Comparison of ENCODE assay signal across 8 mouse cellular contexts in genomic region chr13:5860651-5861156, GRCm38 (mm10). TPM values are rescaled to one million over a fixed set of nuclear protein-coding genes. Genes with fewer than 3 reads are reported as not detected.
DNase-seq lines count a peak whose midpoint lies in the region; ATAC-seq and TF ChIP-seq lines count a peak whose summit lies in the region.

No protein-coding gene starts in this region.

- peak overlapping the region; percentile 100 for H3K4me3 ChIP-seq in cortical plate, adult 2 months (ENCODE audit: insufficient read depth, low read length)
- peak overlapping the region; percentile 67 for H3K4me3 ChIP-seq in heart, embryonic 13.5 days
- H3K4me3 ChIP-seq in limb, embryonic 11.5 days (ENCODE audit: low read depth, low read length), result peak overlapping the region; percentile 48
- peak overlapping the region; percentile 70 for H3K4me3 ChIP-seq in midbrain, embryonic 11.5 days (ENCODE audit: low read depth, low read length)
- peak overlapping the region; percentile 69 for H3K4me3 ChIP-seq in stomach, postnatal 0 days (ENCODE audit: low read depth, low read length)

- H3K27ac ChIP-seq in cortical plate, adult 2 months (ENCODE audit: insufficient read depth, low read length), result peak overlapping the region; percentile 99
- peak overlapping the region; percentile 97 for H3K27ac ChIP-seq in heart, embryonic 13.5 days (replicated peaks)
- H3K27ac ChIP-seq in limb, embryonic 11.5 days (replicated peaks; ENCODE audit: low read depth, low read length), result peak overlapping the region; percentile 90
- peak overlapping the region; percentile 96 for H3K27ac ChIP-seq in midbrain, embryonic 11.5 days (ENCODE audit: low read depth, low read length)
- H3K27ac ChIP-seq in stomach, postnatal 0 days (replicated peaks), result peak overlapping the region; percentile 98

- H3K4me2 ChIP-seq in heart, embryonic 13.5 days, result peak overlapping the region; percentile 71
- peak overlapping the region; percentile 61 for H3K4me2 ChIP-seq in limb, embryonic 11.5 days (ENCODE audit: low read depth, severe bottlenecking)
- H3K4me2 ChIP-seq in midbrain, embryonic 11.5 days, result peak overlapping the region; percentile 51
- peak overlapping the region; percentile 56 for H3K4me2 ChIP-seq in stomach, postnatal 0 days (replicated peaks; ENCODE audit: low read depth)

- peaks cover 12% of the 10 kb centered on the region for H3K36me3 ChIP-seq in heart, embryonic 13.5 days
- no peaks in the 10 kb centered on the region for H3K36me3 ChIP-seq in limb, embryonic 11.5 days (ENCODE audit: control insufficient read depth, insufficient read depth, low read length)
- H3K36me3 ChIP-seq in midbrain, embryonic 11.5 days (ENCODE audit: control insufficient read depth, insufficient read depth, low read length), result peaks cover 2% of the 10 kb centered on the region
- peaks cover 9% of the 10 kb centered on the region for H3K36me3 ChIP-seq in stomach, postnatal 0 days (ENCODE audit: control insufficient read depth, insufficient read depth, low read length)

- H3K4me1 ChIP-seq in cortical plate, adult 2 months (ENCODE audit: control insufficient read depth, insufficient read depth, low read length), result peaks cover 2% of the 10 kb centered on the region; the same call in 1 of the 2 replicates
- H3K4me1 ChIP-seq in heart, embryonic 13.5 days, result peaks cover 21% of the 10 kb centered on the region
- H3K4me1 ChIP-seq in limb, embryonic 11.5 days (ENCODE audit: control insufficient read depth, insufficient read depth, low read length), result no peaks in the 10 kb centered on the region
- H3K4me1 ChIP-seq in midbrain, embryonic 11.5 days (ENCODE audit: control insufficient read depth, insufficient read depth, low read length), result peaks cover 2% of the 10 kb centered on the region; the same call in 1 of the 2 replicates
- H3K4me1 ChIP-seq in stomach, postnatal 0 days (replicated peaks; ENCODE audit: control insufficient read depth, insufficient read depth), result no peaks in the 10 kb centered on the region; the same call in 1 of the 2 replicates

- H3K9ac ChIP-seq in heart, embryonic 13.5 days, result peak overlapping the region; percentile 88
- peak overlapping the region; percentile 84 for H3K9ac ChIP-seq in limb, embryonic 11.5 days (ENCODE audit: low read length)
- H3K9ac ChIP-seq in midbrain, embryonic 11.5 days (ENCODE audit: low read length), result peak overlapping the region; percentile 96
- H3K9ac ChIP-seq in stomach, postnatal 0 days (ENCODE audit: low read length), result peak overlapping the region; percentile 96

- TF ChIP-seq POLR2A in cortical plate, adult 2 months (IDR thresholded peaks at IDR 0.05; ENCODE audit: extremely low read depth, insufficient read depth, low read length), result no peak

- no peaks in the 10 kb centered on the region for H3K9me3 ChIP-seq in heart, embryonic 13.5 days
- no peaks in the 10 kb centered on the region for H3K9me3 ChIP-seq in limb, embryonic 11.5 days (ENCODE audit: control insufficient read depth, low read length)
- H3K9me3 ChIP-seq in midbrain, embryonic 11.5 days (ENCODE audit: control insufficient read depth, low read length), result no peaks in the 10 kb centered on the region
- H3K9me3 ChIP-seq in stomach, postnatal 0 days (ENCODE audit: control insufficient read depth, low read length), result no peaks in the 10 kb centered on the region

- peak; percentile 33; the same call in 1 of the 2 replicates for TF ChIP-seq CTCF in cortical plate, adult 2 months (IDR thresholded peaks at IDR 0.05; ENCODE audit: extremely low read depth, insufficient read depth, low read length)
- TF ChIP-seq CTCF in stomach, postnatal 0 days (IDR thresholded peaks at IDR 0.05; ENCODE audit: low read depth), result peak; percentile 68

- H3K27me3 ChIP-seq in heart, embryonic 13.5 days (replicated peaks), result no peaks in the 10 kb centered on the region
- no peaks in the 10 kb centered on the region for H3K27me3 ChIP-seq in limb, embryonic 11.5 days (ENCODE audit: control insufficient read depth, insufficient read depth, low read length)
- H3K27me3 ChIP-seq in midbrain, embryonic 11.5 days (ENCODE audit: control insufficient read depth, insufficient read depth, low read length), result no peaks in the 10 kb centered on the region
- no peaks in the 10 kb centered on the region for H3K27me3 ChIP-seq in stomach, postnatal 0 days (ENCODE audit: control insufficient read depth, insufficient read depth, low read length)

- whole genome bisulfite sequencing in heart, embryonic 13.5 days, result under 1% methylated on average over 27 of the region's 27 CpGs
- WGBS in limb, embryonic 11.5 days, result under 1% methylated on average over 27 of the region's 27 CpGs
- under 1% methylated on average over 27 of the region's 27 CpGs for WGBS in midbrain, embryonic 11.5 days
- WGBS in stomach, postnatal 0 days, result under 1% methylated on average over 26 of the region's 27 CpGs

- peak; percentile 7; the same call in 1 of the 2 replicates for ATAC-seq in heart, embryonic 13.5 days (ENCODE audit: extremely low read depth, insufficient number of reproducible peaks, low FRiP score, low TSS enrichment)
- peak; percentile 59 for ATAC-seq in limb, embryonic 11.5 days (ENCODE audit: insufficient number of reproducible peaks, low FRiP score, low TSS enrichment, low read depth)
- peak; percentile 60 for ATAC-seq in midbrain, embryonic 11.5 days (ENCODE audit: low FRiP score)
- peak; percentile 30 for ATAC-seq in stomach, postnatal 0 days (ENCODE audit: low FRiP score, low TSS enrichment)

- no peak for TF ChIP-seq EP300 in stomach, postnatal 0 days (optimal IDR thresholded peaks at IDR 0.05)

- DNase-seq in adrenal gland, adult 18-20 months (ENCODE audit: low spot score in 2 of 2), result peak; percentile 61 to 62
- no peak for DNase-seq in adrenal gland, postnatal 4 days (ENCODE audit: low spot score in 2 of 2)
- DNase-seq in B cell, adult 2 months, result peak; percentile 85 to 86
- DNase-seq in limb, embryonic 11.5 days (ENCODE audit: low spot score), result no peak
- DNase-seq in midbrain, embryonic 11.5 days (ENCODE audit: low spot score, missing footprints), result peak; percentile 99
- no peak for DNase-seq in stomach, postnatal 0 days (ENCODE audit: low spot score)

RNA-seq across cellular contexts. Expression of gene Klf6, which starts 0.6 kb away (rescaled TPM):
- total RNA-seq in adrenal gland, adult 18-20 months (2021), result 10 to 100 TPM; 42.6 to 57.3 TPM
- total RNA-seq in adrenal gland, postnatal 4 days (2021), result 10 to 100 TPM; 36.4 to 37.2 TPM
- polyA plus RNA-seq in cortical plate, adult 2 months (2012; rRNA removed), result 25.7 and 27.5 TPM in 2 replicates
- polyA plus RNA-seq in heart, embryonic 13.5 days (2015; fragmentation: Nextera tagmentation; extraction: Ambion mirVana), result 63.8 and 64.3 TPM in 2 replicates
- 22.0 and 23.9 TPM in 2 replicates for polyA plus RNA-seq in limb, embryonic 11.5 days (2014; fragmentation: Nextera tagmentation; extraction: Ambion mirVana)
- 54.6 and 59.5 TPM in 2 replicates for polyA plus RNA-seq in midbrain, embryonic 11.5 days (2014; fragmentation: Nextera tagmentation; extraction: Ambion mirVana)
- polyA plus RNA-seq in stomach, postnatal 0 days (2015; fragmentation: Nextera tagmentation; extraction: Ambion mirVana), result 116 and 127 TPM in 2 replicates

Comparison
In these comparisons a context has a peak if more than half of its experiments do, and no peak if none do; other contexts are left out.
1. DNase-seq: peak in adrenal gland, adult 18-20 months (2 of 2), B cell, adult 2 months (2 of 2) and midbrain, embryonic 11.5 days (single experiment); none in adrenal gland, postnatal 4 days (0 of 2), limb, embryonic 11.5 days (single experiment) and stomach, postnatal 0 days (single experiment).
2. H3K4me3 ChIP-seq: peak in every context shown above with its lines; median percentile 100 in cortical plate, adult 2 months; 70 in midbrain, embryonic 11.5 days; 69 in stomach, postnatal 0 days; 67 in heart, embryonic 13.5 days; 48 in limb, embryonic 11.5 days.
3. ATAC-seq: peak in every context shown above with its lines; median percentile 60 in midbrain, embryonic 11.5 days; 59 in limb, embryonic 11.5 days; 30 in stomach, postnatal 0 days; 7 in heart, embryonic 13.5 days.
4. Peak in every context shown above with its lines, with median percentiles within 50 percentile points of each other: H3K27ac ChIP-seq, H3K4me2 ChIP-seq and H3K9ac ChIP-seq.